Mouse (Mus musculus): ENCODE measurements around the gene Polr1e.
A peak's percentile ranks its signal among the peaks of the same experiment; 100 is the strongest.
"Not testable (repeated sequence)": the region's sequence is repeated elsewhere in the genome, so short reads cannot be mapped to it uniquely, and the experiment has no call there.

Gene Polr1e

DNA sequence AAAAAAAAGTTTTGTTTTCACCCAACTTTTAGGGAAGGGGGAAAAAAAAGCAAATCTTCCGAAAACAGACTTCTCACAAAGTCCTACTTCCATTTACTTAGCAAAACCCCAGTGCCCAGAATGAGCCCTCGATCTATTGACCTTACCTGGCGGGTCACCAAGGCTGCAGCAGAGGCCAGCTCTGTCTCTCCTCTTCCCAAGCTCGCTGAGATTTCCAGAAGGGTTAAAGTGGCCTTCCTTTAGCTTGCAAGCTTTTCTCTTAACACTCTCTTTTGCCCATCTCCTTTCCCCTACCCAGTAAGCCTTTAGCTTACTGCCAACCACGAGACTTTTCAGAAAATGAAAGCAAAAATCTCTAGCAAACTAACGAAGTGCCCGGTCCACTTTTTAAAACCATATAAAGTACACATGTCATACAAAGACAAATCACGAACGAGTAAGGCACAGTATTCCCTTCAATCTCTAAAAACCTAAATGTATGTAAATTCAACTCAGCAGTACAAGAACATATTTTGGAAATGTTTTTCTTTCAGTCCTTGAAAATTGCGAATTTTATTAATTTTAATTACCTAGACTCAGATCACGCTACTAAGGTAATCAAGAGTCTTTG, 7.5 kb upstream of the Polr1e start:
- DNase-seq, result peak; percentile 48

DNA sequence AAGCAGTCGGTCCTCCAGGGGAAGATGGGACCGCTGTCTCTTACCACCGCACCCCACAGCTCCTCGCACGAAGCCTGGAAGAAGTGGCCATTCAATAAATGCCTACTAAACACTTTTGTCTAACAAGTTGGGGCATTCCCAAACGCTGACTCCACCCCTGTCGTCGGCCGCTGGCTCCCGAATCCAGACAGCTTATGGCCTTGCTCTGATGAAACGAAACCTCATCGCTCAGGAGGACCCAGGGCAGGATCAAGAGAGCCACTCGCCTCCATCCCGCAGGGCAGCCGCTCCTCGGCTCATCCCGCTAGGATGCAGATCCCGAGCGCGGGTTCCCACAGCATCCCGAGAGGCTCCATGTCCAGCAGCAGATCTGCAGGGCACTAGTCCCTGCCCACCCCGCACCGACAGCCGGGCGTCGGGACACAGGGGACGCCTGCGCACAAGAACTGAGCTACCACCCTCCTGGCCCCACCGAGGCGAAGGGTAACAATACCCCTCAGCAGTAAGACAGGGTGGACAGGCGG, 6.7 kb upstream of the Polr1e start:
- DNase-seq, result no peak

DNA sequence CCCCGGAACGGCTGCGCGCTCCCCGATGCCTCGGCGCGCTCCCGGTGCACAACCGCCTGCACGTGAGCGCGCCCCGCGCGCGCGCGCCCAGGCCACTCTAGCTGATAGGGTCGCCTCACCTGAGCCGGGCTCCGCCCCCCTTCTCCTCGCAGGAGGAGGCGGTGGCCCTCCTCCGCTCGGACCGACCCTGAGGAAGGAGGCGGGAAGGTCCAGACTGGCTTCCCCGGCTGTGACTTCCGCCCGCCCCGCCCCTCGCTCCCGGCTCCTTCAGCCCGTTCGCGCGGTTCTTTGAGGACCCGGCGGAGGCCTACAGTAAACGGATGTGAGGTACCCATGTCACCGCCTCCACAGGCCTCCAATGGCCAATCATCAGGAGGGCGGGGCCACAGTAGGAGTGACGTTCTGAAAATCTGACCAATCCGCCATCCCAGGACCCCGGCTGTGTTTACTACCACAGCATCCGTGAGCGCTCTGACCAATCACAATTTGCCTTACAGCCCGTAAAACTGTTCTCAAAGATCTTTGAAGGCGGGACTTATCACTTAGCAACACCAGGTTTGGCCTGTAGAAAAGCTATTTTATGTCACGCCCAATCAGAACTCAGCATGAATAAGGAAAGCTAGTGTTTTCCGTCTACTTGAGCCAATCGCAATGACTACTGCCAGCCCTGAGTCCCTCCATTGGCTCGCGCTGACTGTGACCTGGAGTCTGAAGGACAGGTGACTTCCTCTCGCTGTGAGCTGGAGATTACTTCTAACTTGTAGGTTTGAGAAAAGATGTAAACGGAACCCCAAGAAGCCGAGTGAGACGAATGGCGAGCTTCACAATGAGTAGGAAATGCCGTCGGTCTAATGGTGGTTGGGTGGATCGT, 6.0 kb upstream of the Polr1e start, which contains the start of gene Zbtb5:
TSS of gene Zbtb5 (minus strand) at position 308 of the 871 bp plus-strand sequence.
- peak; percentile 100 for DNase-seq

DNA sequence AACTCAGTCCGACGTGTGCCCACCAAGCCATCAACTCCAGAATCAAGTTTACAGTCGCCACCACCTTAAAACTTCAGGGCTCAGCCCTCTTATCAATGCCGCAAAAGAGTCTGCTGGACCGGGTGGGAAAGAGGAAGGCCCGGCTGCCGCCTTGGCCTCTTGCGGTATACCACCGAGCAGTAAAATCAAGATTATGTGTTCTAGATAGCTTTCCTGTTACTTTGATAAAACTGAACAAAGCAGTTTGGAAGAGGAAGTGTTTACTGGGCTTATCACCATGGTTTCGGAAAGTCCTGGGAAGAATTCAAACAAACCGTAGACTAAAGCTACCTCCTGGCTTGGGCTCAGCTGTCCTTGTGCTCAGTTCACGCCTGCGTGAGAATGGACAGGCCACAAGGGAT, 5.4 kb upstream of the Polr1e start:
- DNase-seq, result no peak

DNA sequence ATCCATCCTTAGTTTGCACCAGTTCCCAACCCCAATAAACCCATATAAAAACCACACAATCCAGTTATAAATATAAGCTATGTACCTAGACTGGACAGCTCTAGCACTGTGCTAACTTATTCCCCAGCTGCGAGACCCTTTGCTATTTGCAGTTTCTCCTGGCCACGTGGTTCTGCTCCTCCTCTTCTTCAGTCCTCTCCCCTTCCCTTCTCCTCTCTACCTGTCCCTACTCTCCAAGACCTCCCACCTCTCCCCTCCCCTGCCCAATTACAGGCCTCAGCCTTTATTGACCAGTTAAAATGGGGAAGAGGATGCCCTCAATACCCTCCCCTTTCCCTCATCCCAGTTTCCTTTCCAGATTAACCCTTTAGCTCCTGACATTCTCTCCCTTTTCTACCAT, 4.8 kb upstream of the Polr1e start:
- DNase-seq, result peak; percentile 42

DNA sequence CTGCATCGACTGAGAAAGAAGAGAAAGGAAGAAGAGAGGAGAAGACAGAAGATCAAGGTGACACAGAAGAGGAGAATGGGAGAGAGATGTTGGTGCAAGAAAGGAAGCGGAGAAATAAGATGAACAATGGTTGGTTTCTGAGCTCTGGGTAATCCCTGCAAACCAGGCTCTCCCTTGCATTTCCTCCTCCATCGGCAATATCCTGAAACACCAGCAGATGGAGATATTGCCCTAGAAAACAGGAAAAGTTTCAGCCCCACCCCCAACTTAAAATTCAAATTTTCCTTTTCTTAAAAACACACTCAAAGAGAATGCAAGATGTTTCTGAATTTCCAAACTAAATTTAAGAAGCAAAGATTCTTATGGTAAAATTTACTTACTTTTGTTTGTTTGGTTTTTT, 2.8 kb upstream of the Polr1e start:
- peak; percentile 69 for DNase-seq

DNA sequence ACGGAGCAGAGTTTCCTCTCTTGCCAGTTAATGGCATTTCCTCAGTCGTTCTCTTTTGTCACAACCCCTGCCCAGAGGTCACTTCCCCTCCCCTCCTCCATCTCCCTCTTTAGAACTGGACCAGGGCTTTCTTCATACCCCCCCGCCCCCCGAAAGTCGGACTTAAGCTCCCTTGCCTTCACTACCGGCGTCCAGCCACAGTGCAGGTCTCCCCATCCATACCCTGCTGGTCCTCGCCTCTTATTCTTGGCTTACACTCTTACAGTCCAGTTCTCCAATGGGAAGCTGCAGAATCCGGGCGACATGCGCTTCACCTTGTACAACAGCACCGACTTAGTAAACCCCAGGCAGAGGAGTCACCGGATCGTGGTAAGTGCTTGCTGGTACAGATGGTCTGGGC, 626 bp downstream of the Polr1e start:
- DNase-seq, result peak; percentile 29

DNA sequence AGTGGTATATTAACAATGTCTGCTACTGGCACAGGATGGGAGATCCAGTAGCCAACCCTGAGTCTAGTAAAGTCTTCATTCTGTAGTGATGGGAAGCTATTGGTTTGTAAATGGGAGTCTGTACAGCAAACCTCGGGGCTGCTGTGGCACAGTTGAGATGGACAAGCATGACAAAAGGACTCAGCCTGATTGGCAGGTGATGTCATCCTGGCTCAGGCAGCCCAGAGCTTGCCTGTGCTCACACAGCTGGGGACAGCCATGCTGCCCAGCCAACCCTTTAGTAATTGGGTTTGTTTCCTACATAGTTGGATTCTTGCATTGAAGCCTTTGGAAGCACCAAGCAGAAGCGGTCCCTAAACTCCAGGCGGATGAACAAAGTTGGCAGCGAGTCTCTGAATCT, 8.1 kb downstream of the Polr1e start:
- no peak for DNase-seq

DNA sequence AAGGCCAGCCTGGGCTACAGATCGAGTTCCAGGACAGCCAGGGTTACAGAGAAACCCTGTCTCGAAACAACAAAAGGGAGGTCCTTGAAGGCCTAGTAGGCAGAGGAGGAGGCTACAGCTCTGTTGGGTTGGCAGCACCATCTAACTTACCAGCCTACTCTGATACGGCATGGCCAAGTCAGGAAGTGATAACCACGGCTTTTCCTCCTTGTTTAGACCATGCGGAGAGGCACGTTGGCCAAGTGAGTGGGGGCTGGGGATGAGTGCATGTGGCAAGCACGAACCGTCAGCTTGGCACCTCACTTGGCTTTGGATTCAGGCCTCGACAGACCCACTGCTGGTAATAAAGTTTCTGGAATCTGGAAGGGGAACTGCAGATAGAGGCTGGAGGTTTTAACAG, 14.2 kb downstream of the Polr1e start:
- no peak for DNase-seq

DNA sequence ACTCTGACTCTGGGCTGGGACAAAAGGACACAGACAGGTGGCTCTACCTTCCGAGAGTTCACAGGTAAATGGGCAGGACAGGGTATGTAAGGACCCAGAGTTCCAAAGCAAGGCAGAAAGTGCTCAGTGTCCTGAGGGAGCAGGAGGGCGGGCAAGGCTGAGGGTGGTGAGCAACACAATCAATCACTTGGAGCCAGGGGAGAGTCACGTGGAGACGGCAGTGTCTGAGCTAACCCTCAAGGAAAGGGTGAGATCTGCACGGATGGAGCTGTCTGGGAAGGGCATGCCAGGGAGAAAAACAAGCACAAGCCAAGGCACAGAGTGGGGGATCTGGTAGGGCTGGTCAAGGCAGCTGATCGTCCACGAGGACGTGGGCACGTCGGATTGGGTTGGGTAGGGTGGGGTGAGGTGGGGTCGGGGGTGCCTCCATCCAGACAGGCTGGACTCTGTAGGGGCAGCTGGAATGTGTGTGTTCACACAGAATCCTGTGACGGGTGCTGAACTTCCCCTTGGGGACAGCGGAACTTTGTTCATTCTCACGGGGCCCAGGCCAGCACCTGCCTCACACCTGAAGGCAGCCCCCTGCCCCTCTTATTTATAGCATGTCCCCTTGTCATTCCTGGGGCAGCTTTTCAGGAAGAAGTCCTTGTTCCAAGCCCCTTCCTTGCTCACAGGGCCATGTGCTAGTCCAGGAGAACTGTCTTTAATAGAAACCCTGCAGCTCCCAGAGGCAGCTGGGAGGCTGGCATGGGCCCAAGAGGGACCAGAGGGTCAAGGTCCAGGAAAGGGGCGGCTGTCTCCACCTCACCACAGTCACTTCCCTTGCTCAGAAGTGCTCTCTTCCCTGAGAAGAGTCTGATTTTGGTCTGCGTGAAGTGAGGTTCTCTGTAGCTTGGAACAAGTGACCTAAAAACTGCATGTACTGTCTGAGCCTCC, 16.6 kb downstream of the Polr1e start:
- no peak for DNase-seq

DNA sequence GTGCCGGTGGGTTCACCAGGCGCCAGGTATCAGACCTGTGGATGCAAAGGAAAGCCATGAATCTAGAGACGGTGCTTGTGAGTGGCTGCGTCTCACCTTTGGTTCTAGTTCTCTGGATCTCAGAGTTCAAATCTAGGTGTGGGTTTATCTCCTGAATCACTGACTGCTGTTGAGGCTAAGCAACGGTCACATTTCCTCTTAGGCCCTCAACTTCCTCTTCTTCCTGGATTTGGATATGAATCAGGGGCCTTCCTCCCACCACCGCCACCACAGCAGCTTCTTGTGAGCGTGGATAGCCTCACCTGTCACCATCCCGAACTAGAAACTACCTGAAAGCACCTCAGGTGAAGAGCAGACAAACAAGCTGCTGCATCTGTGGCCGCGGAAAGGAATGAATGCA, 17.7 kb downstream of the Polr1e start:
- no peak for DNase-seq

DNA sequence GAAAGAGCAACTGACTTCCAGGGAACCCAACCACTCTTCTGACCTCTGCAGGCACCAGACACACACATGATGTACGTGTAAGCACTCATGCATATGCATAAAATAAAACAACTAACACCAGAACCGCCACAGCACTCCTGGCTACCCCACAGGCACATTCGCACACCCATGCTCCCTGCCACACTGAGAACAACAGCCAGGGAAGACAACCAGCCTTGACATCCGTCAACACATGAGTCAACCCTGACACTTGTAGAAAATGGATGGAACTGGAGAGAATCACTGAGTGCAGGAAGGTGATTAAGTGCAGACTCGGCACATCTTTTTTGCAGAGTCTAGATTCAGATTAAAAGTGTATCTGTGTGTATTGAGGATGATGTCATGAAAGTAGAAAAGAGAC, 18.2 kb downstream of the Polr1e start:
- no peak for DNase-seq

DNA sequence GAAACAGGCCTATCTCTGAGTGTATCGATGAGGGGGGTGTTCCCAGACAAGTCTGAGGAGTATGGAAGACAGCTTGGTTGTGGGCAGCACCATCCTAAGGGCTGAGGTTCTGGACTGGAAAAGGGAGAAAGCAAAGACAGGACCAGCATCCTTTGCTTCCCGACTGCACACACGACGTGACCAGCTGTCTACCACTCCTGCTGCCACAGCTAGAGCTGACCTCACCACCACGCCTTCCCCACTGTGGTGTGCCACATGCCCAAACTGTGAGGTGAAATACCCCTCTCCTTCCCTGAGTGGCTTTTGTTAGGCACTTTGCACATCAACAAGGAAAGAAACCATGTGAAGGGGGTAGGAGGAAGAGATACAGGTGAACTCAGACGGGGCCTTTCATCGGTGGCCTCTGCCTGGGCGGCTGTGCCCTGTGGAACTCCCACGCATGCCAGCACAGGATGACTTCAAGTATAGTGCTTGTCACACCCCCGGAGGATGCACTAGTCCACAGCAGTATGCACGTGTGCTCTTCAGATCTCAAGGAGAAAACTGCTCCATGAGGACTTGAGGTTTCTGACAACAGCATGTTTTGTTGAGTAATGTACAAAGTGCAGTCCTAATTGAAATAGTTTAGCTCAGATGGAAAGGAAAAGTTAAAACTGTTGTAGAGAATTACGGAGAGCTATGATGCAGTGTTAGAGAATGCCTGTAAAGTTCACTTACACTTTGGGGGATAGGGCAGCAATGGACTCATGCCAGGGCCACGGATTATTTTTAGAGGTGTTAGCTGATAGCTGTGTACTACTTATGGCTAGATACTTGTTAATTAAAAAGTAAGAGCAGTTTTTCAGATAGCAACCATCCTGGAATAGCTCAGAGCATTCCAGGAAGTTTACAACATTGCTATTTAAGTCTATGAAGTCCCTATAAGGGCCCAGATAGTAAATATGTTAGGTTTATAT, 19.4 kb downstream of the Polr1e start:
- no peak for DNase-seq

DNA sequence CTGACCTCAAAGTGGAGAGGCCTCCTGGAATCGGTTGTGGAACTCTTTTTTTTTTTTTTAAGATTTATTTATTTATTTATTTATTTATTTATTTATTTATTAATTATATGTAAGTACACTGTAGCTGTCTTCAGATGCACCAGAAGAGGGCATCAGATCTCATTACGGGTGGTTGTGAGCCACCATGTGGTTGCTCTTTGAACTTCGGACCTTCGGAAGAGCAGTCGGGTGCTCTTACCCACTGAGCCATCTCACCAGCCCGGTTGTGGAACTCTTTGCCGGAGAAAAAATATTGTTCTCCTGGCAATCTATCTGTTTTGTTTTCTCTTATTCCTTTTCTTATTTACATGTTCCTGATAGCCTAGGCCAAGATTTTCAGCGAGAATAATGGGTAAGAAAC, 20.5 kb downstream of the Polr1e start:
- DNase-seq, result not testable (repeated sequence)

DNA sequence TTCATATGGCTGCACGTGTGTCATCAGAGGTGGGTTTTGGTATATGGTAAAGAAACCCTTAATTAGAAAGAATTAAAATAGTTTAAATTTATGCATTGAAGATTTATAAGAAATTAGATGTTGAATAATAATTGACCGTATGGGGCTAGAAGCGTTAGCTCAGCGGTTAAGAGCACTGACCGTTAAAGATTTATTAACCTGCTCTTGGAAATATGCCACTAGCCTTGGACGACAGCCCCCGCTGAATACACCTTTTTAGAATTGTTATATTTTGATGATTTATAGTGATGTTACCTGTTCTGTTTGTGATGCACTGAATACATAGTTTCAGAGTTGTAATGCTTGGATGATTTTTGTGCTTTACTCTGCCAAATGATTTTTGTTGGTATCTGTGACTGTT, 21.2 kb downstream of the Polr1e start:
- not testable (repeated sequence) for DNase-seq

DNA sequence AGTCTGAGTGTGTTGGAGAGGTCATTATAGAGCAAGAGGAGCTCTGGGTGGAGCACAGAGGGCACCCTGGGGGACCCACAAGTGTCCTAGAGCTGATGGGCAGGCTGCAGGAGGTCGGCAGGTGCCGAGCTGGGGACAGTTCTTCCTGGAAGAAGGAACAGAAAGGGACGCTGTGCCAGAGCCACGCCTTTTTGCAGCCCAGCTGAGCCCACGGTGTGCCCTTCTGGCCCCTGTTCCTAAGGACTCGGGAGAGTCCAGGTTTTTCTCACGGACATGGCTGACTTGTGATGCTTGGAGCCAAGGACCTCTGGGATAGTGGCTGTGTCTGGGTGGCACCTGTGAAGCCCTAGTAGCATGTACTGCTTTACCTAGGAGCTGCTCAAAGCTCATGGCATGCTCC, 22.4 kb downstream of the Polr1e start:
- DNase-seq, result no peak

DNA sequence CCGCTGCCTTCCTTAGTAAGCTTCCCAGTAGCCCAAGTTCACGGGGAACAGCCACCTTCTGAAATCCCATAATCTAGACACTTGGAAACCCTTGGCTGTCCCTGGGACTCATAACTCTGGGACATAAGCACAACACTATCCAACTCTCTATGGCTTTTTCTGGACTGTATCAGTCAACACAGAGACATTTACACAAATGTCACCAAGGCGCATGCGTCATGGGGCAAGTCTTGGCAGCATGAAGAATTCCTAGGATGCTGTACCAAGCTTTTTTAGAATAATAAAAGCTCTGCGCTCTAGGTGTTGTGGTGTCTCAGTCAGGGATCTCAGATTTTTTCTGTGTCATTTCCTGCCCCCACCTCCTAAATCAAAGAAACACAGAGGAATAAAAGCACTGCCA, 28.3 kb downstream of the Polr1e start:
- no peak for DNase-seq

DNA sequence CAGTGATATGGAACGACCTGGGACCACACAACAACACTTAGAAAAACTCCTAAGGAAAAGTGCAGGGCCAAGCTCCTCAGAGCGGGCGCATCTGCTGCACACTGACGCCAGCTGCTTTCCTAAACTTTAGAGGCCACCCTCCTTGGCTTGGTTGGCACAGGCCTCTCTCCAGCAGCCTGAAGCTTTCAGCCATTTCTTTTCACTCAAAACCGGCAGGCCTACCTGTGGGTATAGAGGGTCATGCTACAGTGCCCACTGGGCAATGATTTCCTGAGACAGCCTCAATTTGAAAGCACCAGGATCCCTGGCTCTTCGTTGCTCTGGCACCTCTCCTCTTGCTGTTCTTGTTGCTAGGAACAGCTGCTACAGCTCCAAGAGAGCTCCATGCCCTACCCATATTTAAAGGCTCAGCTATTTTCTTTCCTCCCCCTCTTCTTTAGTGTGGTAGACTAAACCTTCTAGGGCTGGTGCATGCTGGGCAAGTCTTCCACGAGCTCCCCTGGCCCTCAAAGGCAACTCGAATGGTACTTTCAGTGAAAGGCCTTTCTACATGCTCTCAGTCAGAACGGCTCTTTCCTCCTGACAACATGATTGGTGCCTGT, 29.0 kb downstream of the Polr1e start:
- DNase-seq, result no peak

DNA sequence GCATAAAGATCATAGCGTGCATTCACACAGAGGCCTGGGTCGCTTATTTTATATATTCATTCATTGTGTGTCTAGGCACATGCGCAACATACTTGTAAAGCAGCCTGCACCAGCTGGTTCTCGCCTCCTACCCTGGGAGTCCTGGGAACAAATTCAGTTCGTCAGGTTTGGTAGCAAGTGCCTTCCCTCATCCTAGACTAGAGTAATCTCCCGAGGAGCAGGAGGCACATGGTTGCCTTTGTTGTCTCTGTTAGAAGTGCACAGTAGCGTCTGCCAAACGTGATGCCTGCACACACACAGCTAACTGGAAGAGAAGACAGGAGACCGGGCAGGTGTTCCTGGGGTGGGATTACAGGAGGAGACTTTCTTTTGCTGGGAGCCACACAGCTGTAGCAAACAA, 29.6 kb downstream of the Polr1e start:
- no peak for DNase-seq

DNA sequence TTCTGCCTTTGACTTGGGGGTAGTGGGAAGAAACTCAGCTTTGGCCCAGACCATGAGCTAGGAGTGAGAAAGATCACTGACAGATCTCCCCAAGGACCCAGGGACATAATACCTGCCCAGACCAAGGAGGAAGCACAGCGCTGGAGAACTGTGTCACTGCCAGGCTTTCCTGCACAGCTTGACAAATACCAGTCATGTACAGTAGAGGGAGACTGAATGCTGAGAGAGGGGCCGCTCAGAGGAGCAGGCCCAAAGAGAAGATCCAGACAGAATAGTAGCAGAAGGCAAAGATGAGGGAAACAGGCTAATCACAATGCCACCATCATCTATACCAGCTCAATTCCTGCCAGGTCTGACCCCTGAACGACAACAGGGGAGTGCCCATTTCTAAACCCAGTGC, 36.5 kb downstream of the Polr1e start:
- DNase-seq, result no peak

DNA sequence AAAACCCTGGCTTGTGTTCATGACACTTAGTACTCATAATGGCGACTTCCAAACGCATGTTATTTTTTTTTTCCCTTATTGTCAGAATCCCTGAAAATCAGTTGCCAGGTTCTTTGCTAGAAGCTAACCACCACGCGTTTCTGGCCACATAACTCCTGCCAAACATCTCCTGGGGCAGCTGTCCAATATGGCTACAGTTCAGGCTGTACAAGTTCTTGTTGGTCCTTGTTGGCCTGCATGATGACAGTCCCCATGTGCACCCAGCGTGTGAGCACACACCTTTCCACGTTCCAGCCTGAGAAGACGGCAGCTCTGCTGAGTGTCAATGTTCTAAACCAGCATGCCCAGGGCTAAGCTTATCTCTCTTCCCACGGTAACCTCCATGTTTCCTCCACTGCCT, 37.1 kb downstream of the Polr1e start:
- peak; percentile 50 for DNase-seq

DNA sequence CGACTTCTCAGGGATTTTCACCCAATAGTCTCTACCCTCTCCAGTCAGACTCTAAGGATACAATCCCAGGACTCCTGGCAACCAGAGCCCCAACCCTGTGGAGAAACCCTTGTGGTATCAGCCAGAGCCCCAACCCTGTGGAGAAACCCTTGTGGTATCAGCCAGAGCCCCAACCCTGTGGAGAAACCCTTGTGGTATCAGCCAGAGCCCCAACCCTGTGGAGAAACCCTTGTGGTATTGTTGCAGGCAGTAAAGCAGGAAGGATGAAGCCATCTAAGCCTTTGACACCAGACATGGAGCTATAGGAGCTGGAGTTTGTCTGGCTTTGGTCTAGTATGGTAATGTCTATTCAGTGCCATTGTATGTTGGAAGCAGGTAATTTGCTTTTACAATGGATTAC, 45.5 kb downstream of the Polr1e start:
- not testable (repeated sequence) for DNase-seq

Measured in cerebellum, adult 9-10 months (tissue).